Mouse (Mus musculus) liver, embryonic 11.5 days (tissue): ENCODE measurements around the gene Fam222a. TPM values are rescaled to one million over a fixed set of nuclear protein-coding genes. Genes with fewer than 3 reads are reported as not detected.
A peak's percentile ranks its signal among the peaks of the same experiment; 100 is the strongest.

ENCODE experiments used
- ATAC-seq: fragments of 200-750 bp; cut with Nextera tagmentation; replicated peaks from 2 replicates; pipeline ENCODE4 v1.8.0; 2017; ENCODE audit warnings: moderate number of reproducible peaks, mild to moderate bottlenecking, moderate TSS enrichment, moderate library complexity; ENCODE audit not compliant: low FRiP score
- DNase-seq: peaks from one replicate; pipeline ENCODE4 v3.0.0-alpha.2; 2017; ENCODE audit warnings: low spot score
- H3K27ac ChIP-seq: fragments of 300-500 bp; sonication (generic); 2 replicates; pipeline ENCODE4 v1.5.1; 2014; ENCODE audit warnings: mild to moderate bottlenecking, low read depth, low read length, control low read depth
- H3K27me3 ChIP-seq: fragments of 300-500 bp; sonication (generic); replicated peaks from 2 replicates; pipeline ENCODE4 v1.6.1; 2014; ENCODE audit warnings: low read length, mixed read lengths; ENCODE audit not compliant: control insufficient read depth, insufficient read depth
- H3K36me3 ChIP-seq: fragments of 300-500 bp; sonication (generic); 2 replicates; pipeline ENCODE4 v1.6.1; 2014; ENCODE audit warnings: mild to moderate bottlenecking, low read length, moderate library complexity, mixed read lengths; ENCODE audit not compliant: control insufficient read depth, insufficient read depth
- H3K4me1 ChIP-seq: fragments of 300-500 bp; sonication (generic); replicated peaks from 2 replicates; pipeline ENCODE4 v1.6.1; 2014; ENCODE audit warnings: low read length, mixed read lengths; ENCODE audit not compliant: control insufficient read depth, insufficient read depth
- H3K4me2 ChIP-seq: fragments of 300-500 bp; sonication (generic); 2 replicates; pipeline ENCODE4 v1.6.1; 2014; ENCODE audit warnings: mild to moderate bottlenecking, control low read depth, moderate library complexity
- H3K4me3 ChIP-seq: fragments of 300-500 bp; sonication (generic); 2 replicates; pipeline ENCODE4 v1.5.1; 2014; ENCODE audit warnings: low read depth, low read length, control low read depth
- H3K9ac ChIP-seq: fragments of 300-500 bp; sonication (generic); 2 replicates; pipeline ENCODE4 v1.6.1; 2014; ENCODE audit warnings: low read depth, low read length, control low read depth
- H3K9me3 ChIP-seq: fragments of 300-500 bp; sonication (generic); 2 replicates; pipeline ENCODE4 v1.6.1; 2016; ENCODE audit warnings: low read length, inconsistent platforms, mixed read lengths; ENCODE audit not compliant: control insufficient read depth
- WGBS: fragments of 180-500 bp; shearing (Covaris S2); extraction: QIAGEN DNeasy Blood & Tissue Kit; methylation state at CpG from one replicate; pipeline ENCODE4 v1.1.7; 2014; 5-methylcytosine and 5-hydroxymethylcytosine counted together
- polyA plus RNA-seq: library from polyadenylated mRNA; unstranded; fragments of >200 nt; fragmentation: Nextera tagmentation; extraction: Ambion mirVana; gene quantifications from 2 replicates; pipeline ENCODE4 v1.2.1, GENCODE M21; 2014

Gene Fam222a
- polyA plus RNA-seq, 1 experiment from 2014 or later = 2.3 TPM

DNA sequence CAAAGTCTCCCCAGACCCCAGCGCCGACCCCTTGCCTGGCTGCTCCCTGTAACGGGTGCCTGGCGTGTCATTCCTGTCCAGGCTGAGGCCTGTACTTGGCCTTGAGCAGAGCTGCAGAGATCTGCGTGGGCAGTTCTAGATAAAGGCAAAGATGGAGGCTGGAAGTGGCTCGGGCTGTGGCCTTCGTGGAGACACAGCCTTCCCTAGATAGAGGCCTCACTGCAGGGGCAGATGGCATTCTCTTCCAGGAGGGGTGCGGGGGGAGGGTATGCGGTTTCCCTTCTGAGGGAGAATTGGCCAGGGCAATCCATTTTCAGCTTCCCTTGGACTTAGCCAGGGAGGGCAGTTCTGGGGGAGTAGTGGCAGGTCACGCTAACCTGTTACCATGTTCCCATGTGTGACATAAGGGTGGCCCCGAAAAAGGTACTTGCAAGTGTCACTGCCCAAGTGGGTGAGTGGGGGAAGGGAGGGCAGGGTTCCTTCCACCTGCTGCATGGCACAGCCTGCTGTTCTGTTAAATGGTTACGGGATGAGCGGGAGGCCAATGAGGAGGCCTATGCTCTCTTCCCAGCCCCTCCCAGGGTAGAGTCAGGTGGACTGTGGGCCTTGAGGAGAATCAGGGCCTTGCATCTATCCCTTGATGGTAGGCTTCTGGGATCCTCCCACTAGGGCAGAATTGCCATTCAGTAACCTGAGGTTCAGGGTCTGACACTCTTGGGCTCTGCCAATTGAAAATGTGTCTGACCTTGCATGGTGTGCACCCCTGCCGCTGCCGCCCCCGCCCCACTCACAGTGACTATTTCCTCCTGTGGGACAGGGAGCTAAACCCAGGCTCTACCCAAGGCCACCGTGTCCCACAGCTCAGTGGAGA is 22.5 kb downstream of the Fam222a start:
- DNase-seq = no peak
- Histone ChIP-seq H3K27me3 (peaks cover 7% of the 10 kb centered on the region), H3K27ac (peak overlapping the region; percentile 28; the same call in 1 of the 2 replicates), H3K9me3 (no peaks in the 10 kb centered on the region), H3K4me2 (peak overlapping the region; percentile 49), H3K4me3 (no peak overlapping the region), H3K36me3 (no peaks in the 10 kb centered on the region), H3K4me1 (peaks cover 67% of the 10 kb centered on the region), H3K9ac (no peak overlapping the region)
- no peak for ATAC-seq
- WGBS = 53% methylated on average over 17 of the region's 17 CpGs

DNA sequence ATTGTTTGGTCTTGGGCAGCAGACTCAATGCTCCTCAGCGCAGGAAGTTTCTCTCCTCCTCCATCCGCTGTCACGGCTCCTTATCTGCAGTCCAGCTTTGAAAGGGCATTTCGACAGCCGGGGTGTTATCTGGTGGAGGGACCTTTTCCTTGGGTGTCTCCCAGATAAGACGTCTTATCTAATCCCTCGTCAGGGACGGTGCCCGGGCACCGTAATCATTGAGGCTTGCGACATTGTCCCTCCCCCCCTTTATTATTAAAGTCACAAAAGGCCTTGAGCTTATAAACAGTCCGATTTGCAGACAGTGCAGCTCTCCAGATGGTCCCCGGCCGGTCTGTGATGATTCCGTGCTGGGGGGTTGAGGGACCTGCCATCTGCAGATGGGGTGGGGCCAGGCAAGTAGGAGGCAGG is 23.3 kb downstream of the Fam222a start:
- peaks cover 68% of the 10 kb centered on the region for H3K4me1 ChIP-seq
- WGBS = 5% methylated on average over 15 of the region's 15 CpGs
- no peak overlapping the region for H3K9ac ChIP-seq
- H3K27me3 ChIP-seq = peaks cover 3% of the 10 kb centered on the region
- 0 out of 2 replicates have a peak overlapping the region, but pooled peaks have one; percentile 21 for H3K4me3 ChIP-seq
- DNase-seq (no peak), ATAC-seq (peak; percentile 40)
- H3K36me3 ChIP-seq = no peaks in the 10 kb centered on the region
- peak overlapping the region; percentile 49 for H3K4me2 ChIP-seq
- H3K27ac ChIP-seq = peak overlapping the region; percentile 19; the same call in 1 of the 2 replicates
- no peaks in the 10 kb centered on the region for H3K9me3 ChIP-seq

DNA sequence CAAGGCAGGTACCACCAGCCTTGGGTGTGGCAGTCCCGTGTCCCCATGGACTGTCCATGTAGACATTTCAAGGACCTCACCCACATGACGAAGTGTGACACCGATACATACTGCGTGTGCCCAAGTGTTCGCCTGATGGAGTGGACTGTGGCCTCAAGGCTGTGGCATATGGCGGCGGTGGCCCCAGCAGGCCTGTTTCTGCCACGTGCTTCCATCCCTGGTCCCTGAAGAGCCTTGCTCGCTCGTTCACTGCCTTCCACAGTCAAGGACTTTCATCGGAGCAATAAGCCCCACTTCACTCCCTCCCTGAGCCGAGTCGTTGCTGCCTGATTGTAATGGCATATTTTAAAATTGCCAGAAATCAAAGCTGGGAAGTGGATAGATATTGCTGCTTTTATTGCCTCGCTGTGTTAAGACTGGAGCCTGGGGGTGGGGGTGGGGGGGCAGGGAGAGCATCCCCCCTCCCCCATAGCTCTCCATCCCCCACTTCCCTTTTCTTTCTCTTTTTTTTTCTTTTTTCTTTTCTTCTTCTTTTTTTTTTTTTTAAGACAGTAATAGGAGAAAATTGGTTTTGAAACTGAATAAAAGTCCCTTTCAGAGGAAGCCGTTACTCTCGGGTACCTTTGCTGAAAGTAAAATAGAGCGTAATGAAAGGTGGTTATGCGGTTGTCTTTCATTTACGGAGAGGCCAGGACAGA is 24.8 kb downstream of the Fam222a start:
- DNase-seq = no peak
- H3K27ac ChIP-seq = no peak overlapping the region
- H3K27me3 ChIP-seq = peaks cover 2% of the 10 kb centered on the region; the same call in 1 of the 2 replicates
- no peak overlapping the region for H3K4me2 ChIP-seq
- peaks cover 76% of the 10 kb centered on the region for H3K4me1 ChIP-seq
- H3K36me3 ChIP-seq = no peaks in the 10 kb centered on the region
- no peak overlapping the region for H3K4me3 ChIP-seq
- no peak overlapping the region for H3K9ac ChIP-seq
- ATAC-seq = no peak
- H3K9me3 ChIP-seq = no peaks in the 10 kb centered on the region
- WGBS = 73% methylated on average over 19 of the region's 19 CpGs

DNA sequence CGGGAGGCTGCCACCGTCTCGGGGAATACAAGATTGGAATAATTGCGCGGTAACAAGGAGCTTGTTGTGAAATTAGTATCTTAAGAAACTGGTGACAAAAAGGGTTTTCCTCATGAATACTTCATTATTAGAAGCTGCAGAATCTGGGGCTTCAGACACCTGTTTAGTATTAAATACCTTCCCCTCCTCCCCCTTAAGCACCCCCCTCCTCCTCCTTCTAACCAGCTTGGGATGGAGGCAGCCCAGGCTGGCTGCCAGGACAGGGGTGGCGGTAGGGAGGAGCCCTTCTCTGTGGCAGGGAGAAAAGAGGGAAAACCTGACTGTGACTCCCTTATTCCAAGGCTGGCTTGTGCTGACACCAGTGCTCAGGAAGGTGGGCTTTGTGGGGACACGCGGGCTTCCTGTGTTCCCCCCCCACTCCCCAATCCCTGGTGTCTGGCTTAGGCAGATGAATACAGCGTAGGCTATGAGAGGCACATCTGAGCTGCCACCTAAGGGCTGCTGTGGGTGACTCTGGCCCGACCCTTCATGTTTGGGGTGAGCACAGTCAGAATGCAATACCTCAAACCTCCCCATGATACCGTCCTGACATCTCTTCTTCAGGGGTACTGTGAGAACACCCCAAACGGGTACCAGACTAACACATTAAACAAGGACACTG is 25.5 kb downstream of the Fam222a start:
- WGBS = 76% methylated on average over 12 of the region's 12 CpGs
- H3K4me1 ChIP-seq = peaks cover 73% of the 10 kb centered on the region
- peaks cover 2% of the 10 kb centered on the region; the same call in 1 of the 2 replicates for H3K27me3 ChIP-seq
- H3K9me3 ChIP-seq = no peaks in the 10 kb centered on the region
- DNase-seq = no peak
- no peaks in the 10 kb centered on the region for H3K36me3 ChIP-seq
- no peak overlapping the region for H3K9ac ChIP-seq
- H3K4me2 ChIP-seq = no peak overlapping the region
- H3K4me3 ChIP-seq = no peak overlapping the region
- ATAC-seq = no peak
- H3K27ac ChIP-seq = no peak overlapping the region

DNA sequence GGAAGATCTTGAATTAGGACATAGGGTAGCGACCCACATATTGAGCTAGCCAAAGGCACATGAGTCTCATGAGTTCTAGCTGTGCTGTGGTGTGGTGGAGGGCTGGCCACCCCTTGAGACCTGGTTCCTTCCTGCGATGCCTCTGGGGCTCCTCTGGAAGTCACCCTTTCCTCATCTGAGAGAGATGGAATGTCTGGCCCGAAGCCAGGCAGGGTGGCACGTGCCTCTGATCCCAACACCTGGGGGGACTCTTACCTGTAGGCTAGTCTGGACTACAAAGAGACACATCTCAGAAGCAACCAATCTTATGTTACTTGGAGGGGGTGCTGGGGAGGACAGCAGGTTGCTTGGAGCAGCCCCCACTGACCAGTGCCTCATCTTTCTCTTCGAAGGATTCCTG is 26.1 kb downstream of the Fam222a start:
- Histone ChIP-seq H3K4me3 (no peak overlapping the region), H3K4me1 (peaks cover 67% of the 10 kb centered on the region), H3K9me3 (no peaks in the 10 kb centered on the region), H3K9ac (no peak overlapping the region), H3K36me3 (no peaks in the 10 kb centered on the region), H3K27me3 (0 out of 2 replicates have a peak, but pooled peaks cover 2% of the 10 kb centered on the region), H3K27ac (peak overlapping the region; percentile 60; the same call in 1 of the 2 replicates), H3K4me2 (peak overlapping the region; percentile 53; the same call in 1 of the 2 replicates)
- 71% methylated on average over 5 of the region's 5 CpGs for WGBS
- DNase-seq = no peak
- ATAC-seq = no peak

DNA sequence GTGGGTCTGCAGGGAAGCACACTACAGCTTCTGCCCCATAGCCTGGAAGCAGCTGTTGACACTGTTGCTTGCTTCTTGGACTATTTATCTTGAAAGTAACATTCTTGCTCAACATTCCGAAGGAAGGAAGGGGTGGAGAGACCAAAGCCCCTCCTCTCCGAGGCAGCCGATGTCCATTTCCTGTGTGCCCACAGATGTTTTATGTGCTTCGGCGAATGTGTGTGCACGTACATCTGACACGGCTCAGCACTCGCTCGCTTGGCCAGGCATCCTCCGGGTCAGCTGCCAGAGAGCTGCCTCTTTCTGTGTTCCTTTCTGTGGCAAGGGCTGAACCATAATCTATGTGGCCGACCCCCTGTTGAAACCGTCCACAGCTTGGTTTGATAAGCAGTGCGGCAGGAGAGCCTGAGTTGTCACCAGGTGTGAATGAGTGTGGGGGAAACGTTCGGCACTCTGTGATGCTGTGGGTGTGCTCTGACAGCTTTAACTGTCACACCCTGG is 27.0 kb downstream of the Fam222a start:
- Histone ChIP-seq H3K9ac (no peak overlapping the region), H3K4me2 (peak overlapping the region; percentile 53), H3K9me3 (no peaks in the 10 kb centered on the region), H3K36me3 (no peaks in the 10 kb centered on the region), H3K4me3 (0 out of 2 replicates have a peak overlapping the region, but pooled peaks have one; percentile 5), H3K4me1 (peaks cover 60% of the 10 kb centered on the region), H3K27ac (peak overlapping the region; percentile 72), H3K27me3 (0 out of 2 replicates have a peak, but pooled peaks cover 2% of the 10 kb centered on the region)
- 13% methylated on average over 15 of the region's 15 CpGs for WGBS
- DNase-seq = no peak
- no peak for ATAC-seq

DNA sequence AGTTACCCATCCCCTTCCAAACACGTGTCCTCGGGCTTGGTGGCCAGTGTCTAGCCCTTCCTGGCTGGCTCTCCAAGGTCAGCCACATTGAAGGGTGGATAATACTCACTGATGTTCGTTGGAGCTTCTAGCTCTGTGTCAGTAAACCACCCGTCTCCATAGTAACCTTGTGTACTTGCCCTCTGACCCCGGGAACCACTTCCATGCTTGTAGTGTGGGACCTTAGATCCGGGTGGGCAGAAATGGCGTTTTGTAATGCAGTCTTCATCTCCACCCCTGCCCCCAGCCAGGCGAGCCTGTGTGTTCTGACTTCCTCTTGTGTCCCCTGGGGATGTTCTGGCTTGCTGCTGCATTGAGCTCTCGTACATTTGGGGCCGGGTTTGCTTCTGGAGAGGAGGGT is 28.8 kb downstream of the Fam222a start:
- no peak overlapping the region for H3K9ac ChIP-seq
- 0 out of 2 replicates have a peak, but pooled peaks cover 2% of the 10 kb centered on the region for H3K27me3 ChIP-seq
- no peaks in the 10 kb centered on the region for H3K9me3 ChIP-seq
- no peak overlapping the region for H3K4me2 ChIP-seq
- DNase-seq (no peak), ATAC-seq (peak; percentile 47)
- H3K27ac ChIP-seq = peak overlapping the region; percentile 72
- no peaks in the 10 kb centered on the region for H3K36me3 ChIP-seq
- no peak overlapping the region for H3K4me3 ChIP-seq
- peaks cover 42% of the 10 kb centered on the region for H3K4me1 ChIP-seq
- WGBS = 22% methylated on average over 10 of the region's 10 CpGs

DNA sequence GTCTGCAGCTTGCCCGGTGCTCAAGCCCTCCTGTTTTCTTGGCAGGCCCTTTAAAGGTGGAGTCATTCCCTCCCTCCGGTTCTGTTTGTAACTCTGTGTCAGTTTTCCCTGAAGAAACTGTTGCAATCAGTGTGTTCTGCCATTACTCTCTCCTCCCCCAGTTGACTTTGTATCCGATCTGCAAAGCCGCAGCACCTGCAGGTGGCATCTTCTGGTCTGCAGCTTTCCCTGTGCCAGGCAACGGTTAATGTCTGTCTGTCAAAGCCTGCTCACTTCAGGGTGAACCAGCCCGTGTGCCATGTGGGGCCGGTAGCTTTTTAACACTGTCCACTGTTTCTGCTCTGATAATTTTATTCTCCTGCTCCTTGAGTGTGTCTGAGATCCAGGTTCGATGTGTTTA is 29.4 kb downstream of the Fam222a start:
- Histone ChIP-seq H3K9me3 (no peaks in the 10 kb centered on the region), H3K4me1 (peaks cover 36% of the 10 kb centered on the region), H3K36me3 (no peaks in the 10 kb centered on the region), H3K27ac (peak overlapping the region; percentile 39; the same call in 1 of the 2 replicates), H3K27me3 (0 out of 2 replicates have a peak, but pooled peaks cover 2% of the 10 kb centered on the region), H3K4me3 (no peak overlapping the region), H3K4me2 (no peak overlapping the region; the same call in 1 of the 2 replicates), H3K9ac (no peak overlapping the region)
- no peak for DNase-seq
- no peak for ATAC-seq
- WGBS = 59% methylated on average over 8 of the region's 8 CpGs
